Mouse (Mus musculus) stomach, embryonic 16.5 days (tissue): ENCODE measurements around the gene Etl4. TPM values are rescaled to one million over a fixed set of nuclear protein-coding genes. Genes with fewer than 3 reads are reported as not detected.

Experiments
- ATAC-seq: fragments of 200-750 bp; cut with Nextera tagmentation; 2 replicates; pipeline ENCODE4 v1.8.0; 2017; ENCODE audit warnings: moderate number of reproducible peaks, moderate TSS enrichment; ENCODE audit not compliant: insufficient read depth, low FRiP score
- H3K27ac ChIP-seq: fragments of 300-500 bp; sonication (generic); 2 replicates; pipeline ENCODE4 v1.5.1; 2014; ENCODE audit warnings: low read length
- H3K27me3 ChIP-seq: fragments of 300-500 bp; sonication (generic); 2 replicates; pipeline ENCODE4 v1.6.1; 2014; ENCODE audit warnings: low read length, control low read depth, mixed read lengths; ENCODE audit not compliant: control insufficient read depth, insufficient read depth
- H3K36me3 ChIP-seq: fragments of 300-500 bp; sonication (generic); 2 replicates; pipeline ENCODE4 v1.6.1; 2014; ENCODE audit warnings: low read length; ENCODE audit not compliant: control insufficient read depth, insufficient read depth
- H3K4me1 ChIP-seq: fragments of 300-500 bp; sonication (generic); 2 replicates; pipeline ENCODE4 v1.6.1; 2014; ENCODE audit warnings: low read length, control low read depth, mixed read lengths; ENCODE audit not compliant: control insufficient read depth, insufficient read depth
- H3K4me2 ChIP-seq: fragments of 300-500 bp; sonication (generic); 2 replicates; pipeline ENCODE4 v1.6.1; 2014; ENCODE audit warnings: low read depth, low read length, mixed read lengths
- H3K4me3 ChIP-seq: fragments of 300-500 bp; sonication (generic); replicated peaks from 2 replicates; pipeline ENCODE4 v1.5.1; 2014; ENCODE audit warnings: mild to moderate bottlenecking, low read length
- H3K9ac ChIP-seq: fragments of 300-500 bp; sonication (generic); 2 replicates; pipeline ENCODE4 v1.6.1; 2014; ENCODE audit warnings: low read length
- H3K9me3 ChIP-seq: fragments of 300-500 bp; sonication (generic); replicated peaks from 2 replicates; pipeline ENCODE4 v1.6.1; 2016; ENCODE audit warnings: low read length, control low read depth; ENCODE audit not compliant: control insufficient read depth
- WGBS: fragments of 180-500 bp; shearing (Covaris S2); extraction: QIAGEN DNeasy Blood & Tissue Kit; methylation state at CpG from one replicate; pipeline ENCODE4 v1.1.7; 2014; 5-methylcytosine and 5-hydroxymethylcytosine counted together
- polyA plus RNA-seq: library from polyadenylated mRNA; unstranded; fragments of >200 nt; fragmentation: Nextera tagmentation; extraction: Ambion mirVana; gene quantifications from 2 replicates; pipeline ENCODE4 v1.2.1, GENCODE M21; 2015

Gene Etl4
- polyA plus RNA-seq, 1 experiment from 2014 or later = 37.3 TPM

DNA sequence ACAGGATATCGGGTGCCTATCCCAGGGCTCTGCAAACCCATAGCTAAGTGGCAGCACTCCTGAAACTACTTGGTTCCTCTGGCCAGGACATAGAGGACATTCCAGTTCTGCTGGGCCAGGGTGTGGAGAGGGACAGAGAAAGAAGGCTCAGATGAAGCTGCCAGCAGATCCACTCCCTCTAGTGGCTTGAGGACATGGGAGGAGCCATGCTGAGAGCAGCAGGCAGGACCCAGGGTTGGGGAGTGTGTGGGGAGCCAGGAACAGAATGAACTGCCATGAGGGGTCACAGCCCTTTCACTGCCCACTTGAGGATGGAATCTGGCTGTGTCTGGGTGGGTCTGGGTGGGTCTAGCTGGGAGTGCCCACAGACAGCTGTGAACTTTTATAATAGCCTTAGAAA is 784.2 kb downstream of the Etl4 start:
- Histone ChIP-seq H3K4me2 (no peak overlapping the region), H3K9me3 (no peaks in the 10 kb centered on the region), H3K27ac (no peak overlapping the region), H3K36me3 (no peaks in the 10 kb centered on the region), H3K27me3 (no peaks in the 10 kb centered on the region), H3K4me3 (no peak overlapping the region), H3K9ac (peak overlapping the region; percentile 1; the same call in 1 of the 2 replicates), H3K4me1 (no peaks in the 10 kb centered on the region)
- no peak for ATAC-seq
- whole genome bisulfite sequencing = 74% methylated on average over 1 of the region's 1 CpGs

DNA sequence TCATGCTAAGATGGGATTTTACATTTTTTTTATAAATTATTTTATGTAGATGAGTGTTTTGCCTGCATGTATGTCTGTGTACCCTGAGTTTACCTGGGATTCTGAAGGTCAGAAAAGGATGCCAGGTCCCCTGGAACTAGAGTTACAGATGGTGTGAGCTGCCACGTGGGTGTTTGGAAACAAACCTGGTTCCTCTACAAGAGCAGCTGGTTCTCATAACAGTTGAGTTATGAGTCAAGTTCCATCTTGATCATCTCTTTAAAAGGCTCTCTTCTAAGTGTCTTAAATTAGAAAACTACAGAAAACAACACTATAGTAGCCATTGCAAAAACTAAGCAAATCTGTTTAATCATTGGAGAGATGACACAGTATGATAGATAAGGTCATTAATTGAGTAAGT is 788.1 kb downstream of the Etl4 start:
- H3K9me3 ChIP-seq = no peaks in the 10 kb centered on the region

DNA sequence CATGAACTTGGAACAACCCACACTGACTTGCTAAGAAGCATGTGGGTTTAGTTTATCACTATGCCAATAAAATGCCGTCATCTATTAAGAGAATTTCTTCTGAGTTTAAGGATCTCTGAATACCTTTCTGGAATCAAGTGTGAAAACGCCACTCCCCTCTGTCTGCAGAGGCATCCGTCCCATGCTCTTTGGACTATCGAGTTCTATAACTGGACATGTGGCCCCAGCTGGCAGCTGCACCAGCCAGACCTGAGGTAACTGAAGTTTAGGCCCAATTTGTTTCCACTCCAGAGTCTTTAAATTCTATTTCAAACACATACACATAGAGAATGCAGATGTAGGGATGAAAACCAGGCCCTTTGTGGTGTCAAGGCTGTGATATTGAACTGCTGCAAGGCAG is 795.5 kb downstream of the Etl4 start:
- H3K4me1 ChIP-seq = peaks cover 3% of the 10 kb centered on the region; the same call in 1 of the 2 replicates
- 51% methylated on average over 4 of the region's 4 CpGs for WGBS
- no peak overlapping the region for H3K27ac ChIP-seq
- H3K27me3 ChIP-seq = no peaks in the 10 kb centered on the region
- H3K4me3 ChIP-seq = no peak overlapping the region
- no peaks in the 10 kb centered on the region for H3K36me3 ChIP-seq
- no peaks in the 10 kb centered on the region for H3K9me3 ChIP-seq
- H3K9ac ChIP-seq = no peak overlapping the region
- ATAC-seq = no peak
- H3K4me2 ChIP-seq = no peak overlapping the region

More for the DNA sequence above, 788.1 kb downstream of the Etl4 start:
- H3K4me3 ChIP-seq = no peak overlapping the region
- no peak overlapping the region for H3K9ac ChIP-seq
- H3K36me3 ChIP-seq = no peaks in the 10 kb centered on the region
- 57% methylated on average over 1 of the region's 1 CpGs for WGBS
- no peak overlapping the region for H3K4me2 ChIP-seq
- H3K27me3 ChIP-seq = no peaks in the 10 kb centered on the region
- no peaks in the 10 kb centered on the region for H3K4me1 ChIP-seq
- H3K27ac ChIP-seq = no peak overlapping the region
- ATAC-seq = no peak

DNA sequence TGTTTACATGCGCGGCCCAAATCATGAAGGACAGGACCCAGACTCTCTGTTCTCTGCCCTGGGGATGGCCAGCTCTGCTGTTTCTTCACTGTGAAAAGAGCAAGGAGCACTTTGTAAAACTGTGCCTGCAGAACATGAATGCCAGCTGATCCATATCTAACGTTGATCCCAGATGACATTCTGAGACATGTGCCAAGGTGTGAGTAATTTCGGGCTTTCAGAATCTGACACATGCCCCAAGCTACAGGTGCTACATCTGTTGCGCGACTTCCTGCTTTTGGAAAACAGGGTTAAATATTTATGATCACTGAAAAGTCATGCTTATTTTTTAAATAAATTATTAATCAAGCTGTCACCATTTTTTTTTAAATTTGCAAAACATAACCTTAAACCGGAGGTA is 801.0 kb downstream of the Etl4 start:
- Histone ChIP-seq H3K36me3 (no peaks in the 10 kb centered on the region), H3K4me1 (peaks cover 4% of the 10 kb centered on the region; the same call in 1 of the 2 replicates), H3K27ac (no peak overlapping the region), H3K4me3 (no peak overlapping the region), H3K27me3 (no peaks in the 10 kb centered on the region), H3K4me2 (no peak overlapping the region), H3K9ac (no peak overlapping the region), H3K9me3 (no peaks in the 10 kb centered on the region)
- ATAC-seq = no peak
- WGBS = 78% methylated on average over 7 of the region's 7 CpGs

DNA sequence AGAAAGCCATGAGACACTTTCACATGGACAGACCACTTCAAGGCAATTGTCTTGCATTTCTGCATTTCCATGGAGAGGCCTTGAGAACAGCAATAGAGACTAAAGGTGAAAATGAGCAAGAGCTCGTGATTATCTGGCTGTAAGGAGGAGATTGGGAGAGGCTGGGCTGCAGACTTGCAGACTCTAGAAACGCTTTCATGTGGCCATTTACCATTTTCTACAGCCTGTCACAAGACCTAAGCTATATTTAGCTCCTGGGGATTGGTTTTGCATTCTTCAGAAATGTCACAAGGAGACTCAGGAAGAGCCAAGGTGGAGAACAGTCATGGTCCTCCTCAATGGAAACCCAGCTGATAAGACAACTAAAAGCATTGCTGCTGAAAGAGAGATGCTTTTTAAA is 801.4 kb downstream of the Etl4 start:
- peaks cover 4% of the 10 kb centered on the region; the same call in 1 of the 2 replicates for H3K4me1 ChIP-seq
- H3K4me3 ChIP-seq = no peak overlapping the region
- no peak overlapping the region for H3K9ac ChIP-seq
- H3K27ac ChIP-seq = no peak overlapping the region
- H3K36me3 ChIP-seq = no peaks in the 10 kb centered on the region
- H3K4me2 ChIP-seq = no peak overlapping the region
- 45% methylated on average over 2 of the region's 2 CpGs for WGBS
- H3K27me3 ChIP-seq = no peaks in the 10 kb centered on the region
- H3K9me3 ChIP-seq = no peaks in the 10 kb centered on the region
- no peak for ATAC-seq

DNA sequence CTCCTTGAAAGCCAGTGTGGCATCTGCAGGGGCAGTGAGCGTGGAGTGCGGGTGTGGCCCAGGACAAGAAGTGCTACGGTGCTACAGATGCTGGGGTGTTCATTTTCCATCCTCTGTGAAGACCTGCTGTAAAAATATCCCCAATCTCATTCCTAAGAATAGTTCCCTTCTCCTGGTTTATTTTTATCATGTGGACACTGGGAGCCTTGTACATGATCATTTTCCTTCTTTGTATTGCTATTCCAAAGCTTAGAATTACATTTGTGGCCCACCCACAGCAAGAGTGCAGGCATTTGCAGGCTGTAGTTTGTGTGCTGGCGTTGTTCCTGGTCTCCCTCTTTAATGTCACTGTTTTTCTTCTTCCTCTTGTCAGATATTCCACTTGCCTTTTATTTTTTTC is 809.5 kb downstream of the Etl4 start:
- WGBS = 77% methylated on average over 4 of the region's 4 CpGs
- H3K4me2 ChIP-seq = no peak overlapping the region
- peaks cover 18% of the 10 kb centered on the region for H3K4me1 ChIP-seq
- no peak overlapping the region for H3K4me3 ChIP-seq
- no peaks in the 10 kb centered on the region for H3K36me3 ChIP-seq
- no peaks in the 10 kb centered on the region for H3K27me3 ChIP-seq
- ATAC-seq = 0 out of 2 replicates have a peak, but pooled peaks have one; percentile 27
- peak overlapping the region; percentile 61 for H3K27ac ChIP-seq
- no peak overlapping the region for H3K9ac ChIP-seq
- H3K9me3 ChIP-seq = no peaks in the 10 kb centered on the region

DNA sequence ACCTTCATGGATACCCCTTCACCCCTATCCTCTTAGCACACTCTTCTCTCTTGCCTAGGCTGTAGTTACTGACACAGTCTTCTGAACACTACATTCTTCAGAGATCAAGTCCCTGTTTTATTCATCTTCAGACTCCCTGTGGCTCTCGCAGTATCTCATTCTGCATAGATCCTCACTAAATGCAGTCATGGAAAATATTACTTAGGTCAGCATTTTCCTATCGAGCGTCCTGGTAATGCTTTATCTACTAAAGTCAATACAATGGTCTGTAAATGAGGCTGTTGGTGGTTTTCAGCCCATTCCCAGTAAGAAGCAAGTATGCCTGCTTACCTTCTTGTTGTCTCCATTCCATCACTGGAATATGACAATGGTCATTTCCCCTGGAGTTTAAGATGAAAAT is 811.5 kb downstream of the Etl4 start:
- Histone ChIP-seq H3K4me3 (no peak overlapping the region), H3K4me2 (no peak overlapping the region), H3K27ac (no peak overlapping the region), H3K4me1 (peaks cover 18% of the 10 kb centered on the region), H3K9ac (no peak overlapping the region), H3K36me3 (no peaks in the 10 kb centered on the region), H3K9me3 (no peaks in the 10 kb centered on the region), H3K27me3 (no peaks in the 10 kb centered on the region)
- no peak for ATAC-seq
- WGBS = 66% methylated on average over 3 of the region's 3 CpGs

DNA sequence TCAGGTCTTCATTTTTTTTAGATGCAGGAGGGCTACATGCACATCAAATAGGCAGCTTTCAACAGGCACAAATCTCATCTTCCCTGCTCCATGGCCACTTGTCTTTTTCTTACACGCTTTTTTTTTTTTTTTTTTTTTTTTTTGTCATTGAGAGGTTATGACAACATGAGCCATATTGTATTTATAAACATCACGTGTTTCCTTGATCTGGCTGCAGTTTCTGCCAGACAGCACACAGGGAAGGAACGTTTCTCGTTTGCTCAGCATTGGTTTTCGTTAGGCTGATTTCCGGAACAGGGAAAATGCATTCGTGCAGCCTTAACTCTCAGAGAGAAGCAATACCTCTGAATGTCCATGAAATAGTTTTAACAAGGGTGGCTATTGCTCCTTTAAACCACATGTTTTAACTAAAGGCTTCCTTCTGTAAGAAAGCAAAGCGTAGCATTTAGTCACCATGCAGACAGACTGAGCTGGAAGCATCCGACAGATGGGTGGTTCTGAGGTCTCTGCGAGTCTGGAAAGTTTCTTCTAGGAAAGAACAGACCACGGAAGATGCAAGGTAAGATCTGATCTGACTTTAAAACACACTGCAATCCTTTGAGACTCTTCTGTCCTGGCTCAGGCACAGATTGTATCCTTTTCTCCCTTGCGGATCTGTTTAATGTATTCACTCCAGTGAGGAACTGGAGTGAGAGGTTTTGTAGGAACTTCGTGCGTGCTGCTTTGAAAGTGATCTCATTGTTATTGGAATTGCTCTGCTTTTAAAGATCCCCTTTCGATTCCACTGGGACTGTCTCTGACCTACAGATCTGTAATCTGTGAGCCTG is 812.8 kb downstream of the Etl4 start:
- H3K9ac ChIP-seq = peak overlapping the region; percentile 40; the same call in 1 of the 2 replicates
- no peak for ATAC-seq
- H3K4me3 ChIP-seq = peak overlapping the region; percentile 31
- H3K4me1 ChIP-seq = peaks cover 18% of the 10 kb centered on the region
- H3K27me3 ChIP-seq = no peaks in the 10 kb centered on the region
- WGBS = 13% methylated on average over 15 of the region's 15 CpGs
- no peaks in the 10 kb centered on the region for H3K9me3 ChIP-seq
- H3K36me3 ChIP-seq = no peaks in the 10 kb centered on the region
- peak overlapping the region; percentile 49 for H3K4me2 ChIP-seq
- peak overlapping the region; percentile 74 for H3K27ac ChIP-seq

DNA sequence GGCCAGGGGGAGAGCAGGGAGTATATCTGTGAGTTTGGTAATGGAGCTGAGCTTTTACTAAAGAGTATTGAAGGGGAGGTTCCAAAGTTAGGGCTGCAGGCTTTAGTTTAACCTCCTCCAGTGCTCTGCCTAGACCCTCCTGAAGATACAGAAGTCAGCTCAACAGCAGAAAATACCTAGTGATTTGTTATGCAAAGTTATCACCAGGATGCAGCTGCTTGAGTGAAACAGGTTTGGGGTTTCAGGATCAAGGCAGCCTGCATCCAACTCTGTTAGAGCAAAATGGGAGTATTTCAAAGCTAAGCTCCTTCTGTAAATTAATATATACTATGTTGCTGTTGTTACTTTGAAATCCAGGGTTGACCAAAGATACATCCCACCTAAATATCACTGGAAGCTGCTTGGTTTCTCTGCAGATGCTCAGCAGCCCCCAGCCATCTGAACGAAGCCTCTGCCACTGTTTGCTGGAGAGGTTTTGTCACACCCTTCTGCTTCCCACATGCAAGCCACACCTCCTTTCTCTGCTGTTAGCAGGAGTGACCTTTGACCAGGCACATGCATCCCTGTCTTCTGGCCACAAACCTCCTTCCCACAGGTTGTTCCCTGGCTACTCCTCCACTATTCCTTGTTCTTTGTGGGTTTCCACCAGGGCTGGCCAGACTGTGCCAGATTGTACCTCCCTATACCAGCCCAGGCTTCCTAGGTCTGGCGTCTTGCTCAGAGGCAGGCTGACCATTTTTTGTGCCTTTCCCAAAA is 814.6 kb downstream of the Etl4 start:
- no peak overlapping the region for H3K4me2 ChIP-seq
- 36% methylated on average over 2 of the region's 2 CpGs for WGBS
- no peak overlapping the region for H3K9ac ChIP-seq
- H3K27me3 ChIP-seq = no peaks in the 10 kb centered on the region
- no peaks in the 10 kb centered on the region for H3K36me3 ChIP-seq
- H3K9me3 ChIP-seq = no peaks in the 10 kb centered on the region
- ATAC-seq = 0 out of 2 replicates have a peak, but pooled peaks have one; percentile 48
- peaks cover 16% of the 10 kb centered on the region for H3K4me1 ChIP-seq
- no peak overlapping the region for H3K4me3 ChIP-seq
- H3K27ac ChIP-seq = no peak overlapping the region
